Mouse (Mus musculus) heart, embryonic 15.5 days (tissue): ENCODE measurements around the gene Sfxn3. TPM values are rescaled to one million over a fixed set of nuclear protein-coding genes. Genes with fewer than 3 reads are reported as not detected.

Source experiments
- ATAC-seq: fragments of 200-750 bp; cut with Nextera tagmentation; replicated peaks from 2 replicates; pipeline ENCODE4 v1.8.0; 2017; ENCODE audit warnings: low read depth, moderate TSS enrichment; ENCODE audit not compliant: insufficient number of reproducible peaks, insufficient read depth, low FRiP score
- H3K27ac ChIP-seq: fragments of 300-500 bp; sonication (generic); 2 replicates; pipeline ENCODE4 v1.5.1; 2015; ENCODE audit warnings: mild to moderate bottlenecking, inconsistent platforms
- H3K27me3 ChIP-seq: fragments of 300-500 bp; sonication (generic); 2 replicates; pipeline ENCODE4 v1.6.1; 2015; ENCODE audit warnings: inconsistent platforms
- H3K36me3 ChIP-seq: fragments of 300-500 bp; sonication (generic); 2 replicates; pipeline ENCODE4 v1.6.1; 2015; ENCODE audit warnings: mild to moderate bottlenecking, inconsistent platforms
- H3K4me1 ChIP-seq: fragments of 300-500 bp; sonication (generic); replicated peaks from 2 replicates; pipeline ENCODE4 v1.6.1; 2015; ENCODE audit warnings: inconsistent platforms
- H3K4me2 ChIP-seq: fragments of 300-500 bp; sonication (generic); 2 replicates; pipeline ENCODE4 v1.6.1; 2015; ENCODE audit warnings: inconsistent platforms, mild to moderate bottlenecking, moderate library complexity
- H3K4me3 ChIP-seq: fragments of 300-500 bp; sonication (generic); 2 replicates; pipeline ENCODE4 v1.5.1; 2015; ENCODE audit warnings: mild to moderate bottlenecking, inconsistent platforms
- H3K9ac ChIP-seq: fragments of 300-500 bp; sonication (generic); 2 replicates; pipeline ENCODE4 v1.6.1; 2015; ENCODE audit warnings: mild to moderate bottlenecking, inconsistent platforms
- H3K9me3 ChIP-seq: fragments of 300-500 bp; sonication (generic); replicated peaks from 2 replicates; pipeline ENCODE4 v1.6.1; 2016; ENCODE audit warnings: inconsistent platforms
- WGBS: fragments of 180-500 bp; shearing (Covaris S2); methylation state at CpG from one replicate; pipeline ENCODE4 v1.1.7; 2015; ENCODE audit warnings: mixed read lengths; 5-methylcytosine and 5-hydroxymethylcytosine counted together
- polyA plus RNA-seq: library from polyadenylated mRNA; unstranded; fragments of >200 nt; fragmentation: Nextera tagmentation; extraction: Ambion mirVana; gene quantifications from 2 replicates; pipeline ENCODE4 v1.2.1, GENCODE M21; 2015

Sfxn3 gene
- polyA plus RNA-seq, 1 experiment from 2014 or later: 16.1 TPM

- peaks cover 65% of the 10 kb centered on the region for H3K4me1 ChIP-seq
- peak overlapping the region; percentile 48; the same call in 1 of the 2 replicates for H3K9ac ChIP-seq
- 7% methylated on average over 17 of the region's 17 CpGs for WGBS
These were observed 31.9 kb downstream of the Sfxn3 start for GRCm38 (mm10) chr19:45078971-45079764.

DNA sequence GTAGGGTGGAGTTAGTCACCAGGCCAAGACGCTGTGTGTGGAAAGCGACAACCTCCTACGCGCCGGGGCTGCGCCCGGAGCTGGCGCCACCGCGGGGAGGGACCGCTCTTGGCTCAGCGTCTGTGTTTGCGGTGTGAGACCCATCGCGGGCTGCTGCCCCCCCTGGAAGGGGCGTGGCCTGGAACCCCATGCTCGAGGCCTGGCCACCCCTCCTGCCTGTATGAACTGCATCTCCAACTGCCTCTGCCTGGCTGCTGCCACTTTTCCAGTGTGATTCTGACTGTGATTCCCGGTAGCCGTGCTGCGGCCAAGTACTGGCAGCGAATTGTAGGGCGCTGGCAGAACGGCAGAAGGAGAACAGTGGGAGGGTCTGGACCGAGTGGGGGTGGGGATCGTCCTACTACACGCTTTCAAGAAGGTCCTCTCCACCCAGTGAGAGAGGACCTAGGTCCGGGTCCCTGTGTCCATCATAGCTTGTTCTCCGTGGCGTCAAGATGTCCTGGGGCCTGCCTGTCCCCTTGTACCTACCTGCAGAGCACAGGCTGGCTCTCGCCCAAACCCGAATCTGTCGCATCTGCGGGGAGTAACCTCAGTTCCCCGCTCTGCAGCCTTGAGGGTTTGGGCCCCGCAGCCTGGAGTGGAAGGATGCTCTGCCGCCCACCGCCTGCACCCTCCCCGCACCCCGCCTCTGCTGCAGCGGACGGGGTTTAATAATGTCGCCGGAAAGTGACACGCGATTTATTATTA lies 32.6 kb downstream of the Sfxn3 start:
- Histone ChIP-seq H3K27me3 (peaks cover 74% of the 10 kb centered on the region), H3K9me3 (no peaks in the 10 kb centered on the region), H3K4me2 (peak overlapping the region; percentile 84), H3K27ac (peak overlapping the region; percentile 70), H3K36me3 (no peaks in the 10 kb centered on the region), H3K4me3 (peak overlapping the region; percentile 46), H3K9ac (peak overlapping the region; percentile 48), H3K4me1 (peaks cover 63% of the 10 kb centered on the region)
- 1% methylated on average over 45 of the region's 45 CpGs for WGBS
- ATAC-seq: peak; percentile 12

More at GRCm38 (mm10) chr19:45078971-45079764, 31.9 kb downstream of the Sfxn3 start:
- no peak for ATAC-seq
- peak overlapping the region; percentile 84 for H3K4me2 ChIP-seq
- no peaks in the 10 kb centered on the region for H3K36me3 ChIP-seq
- H3K27me3 ChIP-seq: peaks cover 68% of the 10 kb centered on the region
- H3K4me3 ChIP-seq: peak overlapping the region; percentile 46
- H3K9me3 ChIP-seq: no peaks in the 10 kb centered on the region
- peak overlapping the region; percentile 70 for H3K27ac ChIP-seq

- Histone ChIP-seq H3K27me3 (peaks cover 81% of the 10 kb centered on the region), H3K4me1 (peaks cover 59% of the 10 kb centered on the region), H3K4me2 (peak overlapping the region; percentile 84), H3K4me3 (peak overlapping the region; percentile 46), H3K36me3 (no peaks in the 10 kb centered on the region), H3K9ac (peak overlapping the region; percentile 48), H3K27ac (no peak overlapping the region), H3K9me3 (no peaks in the 10 kb centered on the region)
- no peak for ATAC-seq
- 2% methylated on average over 17 of the region's 17 CpGs for WGBS
These were observed 33.4 kb downstream of the Sfxn3 start for GRCm38 (mm10) chr19:45080711-45081110.

GRCm38 (mm10) chr19:45081279-45081678 lies 34.0 kb downstream of the Sfxn3 start:
- no peaks in the 10 kb centered on the region for H3K9me3 ChIP-seq
- 0% methylated on average over 5 of the region's 5 CpGs for WGBS
- peak overlapping the region; percentile 46; the same call in 1 of the 2 replicates for H3K4me3 ChIP-seq

DNA sequence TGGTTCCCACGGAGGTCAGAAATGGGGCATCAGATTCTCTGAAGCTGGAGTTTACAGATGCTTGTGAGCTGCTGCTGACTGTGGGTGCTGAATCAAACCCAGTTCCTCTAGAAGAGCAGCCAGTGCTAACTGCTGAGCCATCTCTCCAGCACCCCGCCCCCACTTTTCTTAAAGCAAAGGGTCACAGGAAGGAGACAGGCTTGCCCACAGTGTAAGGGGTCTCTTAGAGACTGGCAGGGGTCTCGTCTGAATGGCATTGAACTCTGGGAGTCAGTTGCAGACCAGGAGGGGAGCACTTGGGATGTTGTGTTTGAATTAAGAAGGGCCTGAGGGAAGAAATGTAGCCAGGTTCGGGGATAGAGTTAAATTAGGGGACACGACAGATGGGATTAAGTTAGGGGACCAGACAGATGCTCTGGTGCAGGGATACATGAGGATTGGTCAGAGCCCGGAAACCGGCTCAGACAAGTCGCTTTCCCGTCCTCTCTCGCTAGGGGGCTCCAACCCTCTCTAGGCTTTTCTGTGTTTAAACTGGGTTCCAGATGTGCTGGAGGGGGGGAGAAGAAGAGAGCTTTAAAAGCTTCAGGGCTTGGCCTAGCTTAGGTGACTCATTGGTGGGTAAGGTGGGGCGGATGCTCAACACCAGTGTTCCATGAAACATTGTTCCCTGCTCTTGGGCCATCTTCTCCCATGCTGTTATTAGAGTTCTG lies 34.7 kb downstream of the Sfxn3 start:
- H3K4me1 ChIP-seq: peaks cover 46% of the 10 kb centered on the region
- H3K36me3 ChIP-seq: no peaks in the 10 kb centered on the region
- 20% methylated on average over 11 of the region's 11 CpGs for WGBS
- H3K9me3 ChIP-seq: no peaks in the 10 kb centered on the region
- H3K4me2 ChIP-seq: no peak overlapping the region
- H3K27me3 ChIP-seq: peaks cover 83% of the 10 kb centered on the region
- ATAC-seq: no peak
- H3K4me3 ChIP-seq: no peak overlapping the region
- no peak overlapping the region for H3K9ac ChIP-seq
- H3K27ac ChIP-seq: no peak overlapping the region

More at GRCm38 (mm10) chr19:45081279-45081678, 34.0 kb downstream of the Sfxn3 start:
- Histone ChIP-seq H3K9ac (no peak overlapping the region), H3K27ac (no peak overlapping the region), H3K4me2 (peak overlapping the region; percentile 84), H3K36me3 (no peaks in the 10 kb centered on the region), H3K4me1 (peaks cover 53% of the 10 kb centered on the region), H3K27me3 (peaks cover 83% of the 10 kb centered on the region)
- ATAC-seq: no peak

- Histone ChIP-seq H3K4me1 (no peaks in the 10 kb centered on the region), H3K4me3 (no peak overlapping the region), H3K36me3 (no peaks in the 10 kb centered on the region), H3K27me3 (peaks cover 16% of the 10 kb centered on the region), H3K4me2 (no peak overlapping the region), H3K27ac (no peak overlapping the region), H3K9me3 (no peaks in the 10 kb centered on the region), H3K9ac (no peak overlapping the region)
- 17% methylated on average over 11 of the region's 11 CpGs for WGBS
- no peak for ATAC-seq
These were observed 50.6 kb downstream of the Sfxn3 start for GRCm38 (mm10) chr19:45097868-45098267.

- Histone ChIP-seq H3K27me3 (peaks cover 43% of the 10 kb centered on the region), H3K9me3 (no peaks in the 10 kb centered on the region), H3K4me3 (no peak overlapping the region), H3K4me1 (no peaks in the 10 kb centered on the region), H3K4me2 (no peak overlapping the region), H3K9ac (no peak overlapping the region), H3K36me3 (no peaks in the 10 kb centered on the region), H3K27ac (no peak overlapping the region)
- WGBS: 66% methylated on average over 8 of the region's 8 CpGs
- ATAC-seq: no peak
These were observed 53.4 kb downstream of the Sfxn3 start for GRCm38 (mm10) chr19:45100486-45101270.

DNA sequence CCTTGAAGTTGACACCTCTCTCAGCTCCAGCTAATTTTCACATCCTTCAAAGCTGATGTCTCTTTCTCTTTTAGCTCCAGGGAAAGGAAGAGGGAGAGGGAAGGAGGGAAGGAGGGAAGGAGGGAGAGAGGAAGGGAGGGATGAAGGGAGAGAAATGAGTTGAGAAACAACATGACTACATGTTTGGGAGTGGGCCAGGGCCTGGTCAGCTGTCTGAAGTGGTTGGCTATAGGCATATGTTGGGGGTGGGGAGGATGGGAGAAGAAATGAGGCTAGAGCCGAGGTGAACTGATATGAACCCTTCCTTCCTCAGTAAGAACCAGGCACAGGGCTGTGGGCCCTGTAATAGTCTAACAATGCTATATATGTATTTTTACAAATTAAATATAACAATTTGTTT lies 58.3 kb downstream of the Sfxn3 start:
- Histone ChIP-seq H3K36me3 (no peaks in the 10 kb centered on the region), H3K27ac (no peak overlapping the region), H3K9me3 (no peaks in the 10 kb centered on the region), H3K4me3 (no peak overlapping the region), H3K4me1 (no peaks in the 10 kb centered on the region), H3K9ac (no peak overlapping the region), H3K4me2 (no peak overlapping the region), H3K27me3 (peaks cover 48% of the 10 kb centered on the region)
- WGBS: 47% methylated on average over 1 of the region's 1 CpGs
- no peak for ATAC-seq
